Mouse (Mus musculus) midbrain, embryonic 11.5 days (tissue): ENCODE results near the gene Gramd1a. TPM values are rescaled to one million over a fixed set of nuclear protein-coding genes. Genes with fewer than 3 reads are reported as not detected.

Experiments
- ATAC-seq: fragments of 200-750 bp; cut with Nextera tagmentation; 2 replicates; pipeline ENCODE4 v1.8.0; 2017; ENCODE audit warnings: moderate TSS enrichment, moderate library complexity; ENCODE audit not compliant: low FRiP score
- DNase-seq: peaks from one replicate; pipeline ENCODE4 v3.0.0; 2015; ENCODE audit warnings: low spot score; ENCODE audit errors: missing footprints
- H3K27ac ChIP-seq: fragments of 300-500 bp; sonication (generic); 2 replicates; pipeline ENCODE4 v1.5.1; 2014; ENCODE audit warnings: low read depth, low read length
- H3K27me3 ChIP-seq: fragments of 300-500 bp; sonication (generic); 2 replicates; pipeline ENCODE4 v1.6.1; 2014; ENCODE audit warnings: mild to moderate bottlenecking, low read length, moderate library complexity, mixed read lengths; ENCODE audit not compliant: control insufficient read depth, insufficient read depth
- H3K36me3 ChIP-seq: fragments of 300-500 bp; sonication (generic); 2 replicates; pipeline ENCODE4 v1.6.1; 2014; ENCODE audit warnings: mild to moderate bottlenecking, low read length, moderate library complexity, mixed read lengths; ENCODE audit not compliant: control insufficient read depth, insufficient read depth
- H3K4me1 ChIP-seq: fragments of 300-500 bp; sonication (generic); 2 replicates; pipeline ENCODE4 v1.6.1; 2014; ENCODE audit warnings: low read length; ENCODE audit not compliant: control insufficient read depth, insufficient read depth
- H3K4me2 ChIP-seq: fragments of 300-500 bp; sonication (generic); 2 replicates; pipeline ENCODE4 v1.6.1; 2014; ENCODE audit warnings: mild to moderate bottlenecking, moderate library complexity
- H3K4me3 ChIP-seq: fragments of 300-500 bp; sonication (generic); 2 replicates; pipeline ENCODE4 v1.5.1; 2014; ENCODE audit warnings: low read depth, low read length
- H3K9ac ChIP-seq: fragments of 300-500 bp; sonication (generic); 2 replicates; pipeline ENCODE4 v1.6.1; 2014; ENCODE audit warnings: low read length
- H3K9me3 ChIP-seq: fragments of 300-500 bp; sonication (generic); 2 replicates; pipeline ENCODE4 v1.6.1; 2016; ENCODE audit warnings: low read length; ENCODE audit not compliant: control insufficient read depth
- WGBS: fragments of 180-500 bp; shearing (Covaris S2); extraction: QIAGEN DNeasy Blood & Tissue Kit; methylation state at CpG from one replicate; pipeline ENCODE4 v1.1.7; 2014; 5-methylcytosine and 5-hydroxymethylcytosine counted together
- polyA plus RNA-seq: library from polyadenylated mRNA; unstranded; fragments of >200 nt; fragmentation: Nextera tagmentation; extraction: Ambion mirVana; gene quantifications from 2 replicates; pipeline ENCODE4 v1.2.1, GENCODE M21; 2014

The Gramd1a gene
- polyA plus RNA-seq, 1 experiment from 2014 or later: 104 TPM

GRCm38 (mm10) chr7:31170520-31170919, 14.8 kb upstream of the Gramd1a start:
- Histone ChIP-seq H3K9ac (no peak overlapping the region), H3K4me3 (no peak overlapping the region), H3K4me2 (no peak overlapping the region), H3K27me3 (no peaks in the 10 kb centered on the region), H3K9me3 (no peaks in the 10 kb centered on the region), H3K36me3 (no peaks in the 10 kb centered on the region), H3K4me1 (no peaks in the 10 kb centered on the region), H3K27ac (no peak overlapping the region)
- ATAC-seq (no peak), DNase-seq (no peak)
- WGBS: 96% methylated on average over 9 of the region's 9 CpGs

GRCm38 (mm10) chr7:31168412-31168811, 12.7 kb upstream of the Gramd1a start:
- no peak overlapping the region for H3K4me2 ChIP-seq
- no peaks in the 10 kb centered on the region for H3K9me3 ChIP-seq
- DNase-seq: no peak
- no peak for ATAC-seq
- H3K4me1 ChIP-seq: no peaks in the 10 kb centered on the region
- H3K4me3 ChIP-seq: no peak overlapping the region
- no peaks in the 10 kb centered on the region for H3K27me3 ChIP-seq
- no peak overlapping the region for H3K27ac ChIP-seq
- no peaks in the 10 kb centered on the region for H3K36me3 ChIP-seq
- H3K9ac ChIP-seq: no peak overlapping the region
- 67% methylated on average over 8 of the region's 8 CpGs for WGBS

- no peak overlapping the region for H3K9ac ChIP-seq
- no peak overlapping the region for H3K4me3 ChIP-seq
- DNase-seq: no peak
- no peak overlapping the region for H3K4me2 ChIP-seq
- no peaks in the 10 kb centered on the region for H3K27me3 ChIP-seq
- H3K9me3 ChIP-seq: no peaks in the 10 kb centered on the region
- ATAC-seq: no peak
- no peak overlapping the region for H3K27ac ChIP-seq
- 65% methylated on average over 1 of the region's 1 CpGs for WGBS
- no peaks in the 10 kb centered on the region for H3K4me1 ChIP-seq
- H3K36me3 ChIP-seq: no peaks in the 10 kb centered on the region
Measured at GRCm38 (mm10) chr7:31164748-31165147, 9.1 kb upstream of the Gramd1a start.

GRCm38 (mm10) chr7:31163666-31164577, 8.2 kb upstream of the Gramd1a start:
- WGBS: 77% methylated on average over 3 of the region's 3 CpGs
- no peak for ATAC-seq

GRCm38 (mm10) chr7:31162324-31162723, 6.6 kb upstream of the Gramd1a start:
- Histone ChIP-seq H3K9ac (no peak overlapping the region), H3K4me3 (no peak overlapping the region), H3K9me3 (no peaks in the 10 kb centered on the region), H3K27ac (no peak overlapping the region), H3K4me2 (no peak overlapping the region), H3K27me3 (no peaks in the 10 kb centered on the region), H3K36me3 (no peaks in the 10 kb centered on the region), H3K4me1 (no peaks in the 10 kb centered on the region)
- 79% methylated on average over 11 of the region's 11 CpGs for WGBS
- no peak for ATAC-seq
- DNase-seq: no peak

More at GRCm38 (mm10) chr7:31163666-31164577, 8.2 kb upstream of the Gramd1a start:
- no peak overlapping the region for H3K9ac ChIP-seq
- no peaks in the 10 kb centered on the region for H3K27me3 ChIP-seq
- H3K4me3 ChIP-seq: no peak overlapping the region
- no peak overlapping the region for H3K4me2 ChIP-seq
- H3K27ac ChIP-seq: no peak overlapping the region
- H3K9me3 ChIP-seq: no peaks in the 10 kb centered on the region
- H3K4me1 ChIP-seq: no peaks in the 10 kb centered on the region
- no peaks in the 10 kb centered on the region for H3K36me3 ChIP-seq
- no peak for DNase-seq

GRCm38 (mm10) chr7:31161831-31162230, 6.1 kb upstream of the Gramd1a start:
- H3K27ac ChIP-seq: no peak overlapping the region
- no peaks in the 10 kb centered on the region for H3K27me3 ChIP-seq
- no peak for ATAC-seq
- no peaks in the 10 kb centered on the region for H3K4me1 ChIP-seq
- no peak overlapping the region for H3K4me3 ChIP-seq
- WGBS: 57% methylated on average over 3 of the region's 3 CpGs
- no peak overlapping the region for H3K4me2 ChIP-seq
- no peaks in the 10 kb centered on the region for H3K36me3 ChIP-seq
- DNase-seq: no peak
- no peaks in the 10 kb centered on the region for H3K9me3 ChIP-seq
- H3K9ac ChIP-seq: no peak overlapping the region

- H3K27ac ChIP-seq: no peak overlapping the region
- H3K4me2 ChIP-seq: no peak overlapping the region
- H3K9ac ChIP-seq: no peak overlapping the region
- no peaks in the 10 kb centered on the region for H3K27me3 ChIP-seq
- H3K4me3 ChIP-seq: no peak overlapping the region
- ATAC-seq: no peak
- 78% methylated on average over 3 of the region's 3 CpGs for WGBS
- H3K9me3 ChIP-seq: no peaks in the 10 kb centered on the region
- no peaks in the 10 kb centered on the region for H3K4me1 ChIP-seq
- H3K36me3 ChIP-seq: no peaks in the 10 kb centered on the region
- no peak for DNase-seq
Measured at GRCm38 (mm10) chr7:31161246-31161645, 5.5 kb upstream of the Gramd1a start.

- no peak overlapping the region for H3K4me3 ChIP-seq
- H3K36me3 ChIP-seq: no peaks in the 10 kb centered on the region
- H3K9me3 ChIP-seq: no peaks in the 10 kb centered on the region
- H3K4me1 ChIP-seq: no peaks in the 10 kb centered on the region
- ATAC-seq (no peak), DNase-seq (no peak)
- H3K9ac ChIP-seq: no peak overlapping the region
- no peak overlapping the region for H3K27ac ChIP-seq
- no peak overlapping the region for H3K4me2 ChIP-seq
- 93% methylated on average over 5 of the region's 5 CpGs for WGBS
- H3K27me3 ChIP-seq: no peaks in the 10 kb centered on the region
Measured at GRCm38 (mm10) chr7:31160763-31161162, 5.1 kb upstream of the Gramd1a start.

- no peak overlapping the region for H3K27ac ChIP-seq
- 48% methylated on average over 19 of the region's 19 CpGs for WGBS
- peaks cover 5% of the 10 kb centered on the region; the same call in 1 of the 2 replicates for H3K4me1 ChIP-seq
- no peaks in the 10 kb centered on the region for H3K36me3 ChIP-seq
- H3K27me3 ChIP-seq: no peaks in the 10 kb centered on the region
- no peak for DNase-seq
- H3K9ac ChIP-seq: no peak overlapping the region
- ATAC-seq: no peak
- no peak overlapping the region for H3K4me3 ChIP-seq
- no peaks in the 10 kb centered on the region for H3K9me3 ChIP-seq
- H3K4me2 ChIP-seq: no peak overlapping the region
Measured at GRCm38 (mm10) chr7:31156034-31156928, 585 bp upstream of the Gramd1a start.
